Mouse (Mus musculus) liver, adult 2 months (tissue): ENCODE results near the gene Zcchc9. TPM values are rescaled to one million over a fixed set of nuclear protein-coding genes. Genes with fewer than 3 reads are reported as not detected.

Experiments
- DNase-seq: peaks from one replicate; pipeline ENCODE4 v3.0.0-alpha.2; 2011; ENCODE audit warnings: low read depth, low spot score; ENCODE audit errors: extremely low read depth
- H3K27ac ChIP-seq: fragments of 200-500 bp; replicated peaks from 2 replicates; pipeline ENCODE4 v1.5.1; 2012; ENCODE audit warnings: low read depth, mild to moderate bottlenecking, control low read depth, inconsistent platforms, low read length; ENCODE audit not compliant: insufficient read depth
- H3K27me3 ChIP-seq: fragments of 200-500 bp; 2 replicates; pipeline ENCODE4 v1.6.1; 2012; ENCODE audit warnings: mild to moderate bottlenecking, moderate library complexity, low read length, inconsistent platforms; ENCODE audit not compliant: control insufficient read depth, insufficient read depth
- H3K36me3 ChIP-seq: fragments of 200-500 bp; 2 replicates; pipeline ENCODE4 v1.6.1; 2012; ENCODE audit warnings: low read length, inconsistent platforms; ENCODE audit not compliant: control insufficient read depth, insufficient read depth
- H3K4me1 ChIP-seq: fragments of 200-500 bp; 2 replicates; pipeline ENCODE4 v1.6.1; 2011; ENCODE audit warnings: low read length; ENCODE audit not compliant: control insufficient read depth, insufficient read depth
- H3K4me3 ChIP-seq: fragments of 200-500 bp; 2 replicates; pipeline ENCODE4 v1.5.1; 2011; ENCODE audit warnings: low read depth, mild to moderate bottlenecking, control low read depth, low read length, moderate library complexity; ENCODE audit not compliant: insufficient read depth
- H3K79me2 ChIP-seq: fragments of 200-500 bp; 2 replicates; pipeline ENCODE4 v1.6.1; 2012; ENCODE audit warnings: inconsistent platforms, mild to moderate bottlenecking, low read length, moderate library complexity; ENCODE audit not compliant: control insufficient read depth, insufficient read depth
- H3K9ac ChIP-seq: fragments of 200-500 bp; 2 replicates; pipeline ENCODE4 v1.6.1; 2012; ENCODE audit warnings: low read depth, mild to moderate bottlenecking, control low read depth, inconsistent platforms, low read length
- CTCF ChIP-seq: fragments of 200-500 bp; IDR thresholded peaks from 2 replicates; pipeline ENCODE4 v1.5.1; 2011; ENCODE audit warnings: low read depth, low read length, control low read depth
- POLR2A ChIP-seq: fragments of 200-500 bp; IDR thresholded peaks from 2 replicates; pipeline ENCODE4 v1.6.1; 2011; ENCODE audit warnings: low read length, control low read depth; ENCODE audit not compliant: insufficient read depth; ENCODE audit errors: extremely low read depth
- WGBS: fragments of 180-500 bp; shearing (Covaris S2); methylation state at CpG from one replicate; pipeline ENCODE4 v1.1.7; 2018; 5-methylcytosine and 5-hydroxymethylcytosine counted together
- polyA plus RNA-seq: library from polyadenylated mRNA; depleted of rRNA; stranded (reverse); fragments of >200 nt; gene quantifications from 2 replicates; pipeline ENCODE4 v1.2.3, GENCODE M21; 2012
- total RNA-seq: library from RNA; depleted of rRNA; stranded (reverse); fragments of >200 nt; gene quantifications from 2 replicates; pipeline ENCODE4 v1.2.3, GENCODE M21; 2014

Zcchc9 gene
- total and polyA plus RNA-seq, 2 experiments: 9.4 to 9.5 TPM

DNA sequence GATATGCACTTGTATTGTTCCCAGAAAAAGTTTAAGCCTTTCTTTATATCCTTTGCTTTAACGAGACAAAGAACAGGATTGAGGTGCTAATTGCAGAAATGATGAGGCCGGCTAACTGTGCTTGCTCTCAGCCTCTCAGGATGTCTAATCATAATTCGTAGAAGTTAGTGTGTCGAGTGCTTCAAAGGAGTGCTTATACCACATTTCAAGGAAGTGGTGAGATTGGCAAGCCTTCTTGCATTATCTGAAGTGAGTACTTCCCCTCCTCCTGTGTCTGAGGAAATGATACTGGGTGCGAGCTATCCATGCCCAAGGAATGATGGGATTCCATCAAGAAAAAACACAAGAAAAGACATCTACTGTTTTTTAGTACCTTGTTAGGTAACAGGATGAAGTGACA lies 7.2 kb upstream of the Zcchc9 start:
- no peak for DNase-seq
- Histone ChIP-seq H3K27ac (no peak overlapping the region), H3K27me3 (no peaks in the 10 kb centered on the region), H3K4me1 (no peaks in the 10 kb centered on the region), H3K9ac (no peak overlapping the region), H3K79me2 (no peaks in the 10 kb centered on the region), H3K36me3 (no peaks in the 10 kb centered on the region), H3K4me3 (no peak overlapping the region)
- no peak for TF ChIP-seq POLR2A
- WGBS: 92% methylated on average over 5 of the region's 5 CpGs

DNA sequence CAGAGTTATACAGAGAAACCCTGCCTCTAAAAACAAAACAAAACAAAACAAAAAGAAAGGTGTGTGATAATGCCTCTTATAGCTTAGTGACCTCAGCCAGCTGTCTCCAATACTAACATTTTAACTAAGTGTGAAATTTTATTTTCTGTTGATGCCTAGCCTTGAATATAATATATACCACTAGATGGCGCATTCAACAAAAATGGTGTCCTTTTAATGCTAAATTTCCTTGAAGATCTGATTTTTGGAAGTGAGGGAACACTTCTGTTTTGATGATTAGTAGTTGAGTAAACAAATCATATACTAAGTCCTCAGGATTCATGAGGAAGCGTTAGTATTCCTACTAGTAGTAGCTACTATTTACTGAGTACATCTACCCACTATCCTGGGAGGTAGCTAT lies 2.0 kb upstream of the Zcchc9 start:
- H3K27me3 ChIP-seq: no peaks in the 10 kb centered on the region
- H3K36me3 ChIP-seq: peaks cover 11% of the 10 kb centered on the region
- no peak overlapping the region for H3K27ac ChIP-seq
- H3K79me2 ChIP-seq: peaks cover 7% of the 10 kb centered on the region
- H3K4me3 ChIP-seq: no peak overlapping the region
- no peak overlapping the region for H3K9ac ChIP-seq
- H3K4me1 ChIP-seq: peaks cover 5% of the 10 kb centered on the region; the same call in 1 of the 2 replicates
- DNase-seq: peak; percentile 30
- 39% methylated on average over 2 of the region's 2 CpGs for WGBS
- TF ChIP-seq CTCF (peak; percentile 21), POLR2A (no peak)

DNA sequence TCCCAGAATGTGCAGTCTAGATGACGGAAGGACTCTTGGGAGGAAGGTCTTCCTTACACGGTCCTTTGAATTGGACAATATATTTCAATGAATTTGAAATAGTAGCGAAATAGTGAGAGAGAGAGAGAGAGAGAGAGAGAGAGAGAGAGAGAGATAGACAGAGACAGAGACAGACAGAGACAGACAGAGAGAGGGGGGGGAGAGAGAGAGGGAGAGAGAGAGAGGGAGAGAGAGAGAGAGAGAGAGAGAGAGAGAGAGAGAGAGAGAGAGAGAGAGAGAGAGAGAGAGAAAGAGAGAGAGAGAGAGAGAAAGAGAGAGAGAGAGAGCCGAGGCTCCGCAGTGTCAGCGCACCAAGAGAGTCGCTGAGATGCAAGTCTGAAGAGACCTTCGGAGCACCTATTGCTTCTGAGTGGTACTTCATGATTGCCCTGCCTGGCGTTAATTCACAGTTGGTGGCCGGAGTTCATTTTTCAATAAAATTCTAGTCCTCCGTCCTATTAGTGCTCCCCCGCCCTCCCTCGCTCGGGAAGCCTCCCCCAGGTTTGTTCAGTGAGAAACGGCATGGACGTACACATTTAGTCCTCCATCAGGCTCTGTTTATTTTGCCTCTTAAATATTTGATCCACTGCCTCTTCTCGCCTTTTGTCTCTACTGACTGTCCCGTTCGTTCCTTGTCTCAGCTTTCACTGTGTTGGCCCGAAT lies 520 bp upstream of the Zcchc9 start:
- peak; percentile 31 for DNase-seq
- no peak for TF ChIP-seq POLR2A
- no peak for TF ChIP-seq CTCF
- H3K9ac ChIP-seq: peak overlapping the region; percentile 100
- peaks cover 5% of the 10 kb centered on the region; the same call in 1 of the 2 replicates for H3K4me1 ChIP-seq
- peaks cover 7% of the 10 kb centered on the region for H3K79me2 ChIP-seq
- peak overlapping the region; percentile 100 for H3K4me3 ChIP-seq
- H3K36me3 ChIP-seq: peaks cover 13% of the 10 kb centered on the region
- WGBS: 10% methylated on average over 20 of the region's 20 CpGs
- H3K27ac ChIP-seq: peak overlapping the region; percentile 92
- no peaks in the 10 kb centered on the region for H3K27me3 ChIP-seq

GRCm38 (mm10) chr13:91801726-91802125 lies 5.8 kb downstream of the Zcchc9 start:
- no peaks in the 10 kb centered on the region for H3K4me1 ChIP-seq

GRCm38 (mm10) chr13:91797442-91797841 lies 10.1 kb downstream of the Zcchc9 start:
- TF ChIP-seq POLR2A (no peak), CTCF (no peak)
- Histone ChIP-seq H3K27me3 (no peaks in the 10 kb centered on the region), H3K79me2 (no peaks in the 10 kb centered on the region), H3K27ac (no peak overlapping the region), H3K4me3 (no peak overlapping the region), H3K9ac (no peak overlapping the region), H3K4me1 (no peaks in the 10 kb centered on the region), H3K36me3 (peaks cover 36% of the 10 kb centered on the region)
- WGBS: 98% methylated on average over 10 of the region's 10 CpGs
- DNase-seq: no peak

More at GRCm38 (mm10) chr13:91801726-91802125, 5.8 kb downstream of the Zcchc9 start:
- peaks cover 3% of the 10 kb centered on the region for H3K79me2 ChIP-seq
- no peak overlapping the region for H3K9ac ChIP-seq
- TF ChIP-seq POLR2A (no peak), CTCF (no peak)
- no peak overlapping the region for H3K4me3 ChIP-seq
- H3K27ac ChIP-seq: no peak overlapping the region
- H3K36me3 ChIP-seq: peaks cover 48% of the 10 kb centered on the region
- no peaks in the 10 kb centered on the region for H3K27me3 ChIP-seq
- DNase-seq: no peak
- WGBS: 79% methylated on average over 5 of the region's 5 CpGs

DNA sequence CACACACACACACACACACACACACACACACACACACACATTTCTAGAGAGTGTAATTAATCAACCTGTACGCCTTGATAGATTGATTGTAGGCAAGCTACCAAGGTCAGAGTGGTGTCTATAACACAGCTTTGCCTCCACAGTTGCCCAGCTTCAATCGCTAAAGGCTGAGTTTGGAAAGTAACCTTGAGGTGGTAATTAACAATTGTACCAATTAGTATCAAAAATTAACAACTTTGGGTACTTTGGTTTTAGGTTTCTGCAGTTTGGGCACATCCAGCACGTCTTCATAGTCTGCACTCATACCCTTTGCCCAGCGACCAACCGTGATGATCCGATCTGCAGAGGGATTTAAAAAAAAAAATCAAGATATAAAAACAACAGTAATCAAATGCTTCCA lies 10.6 kb downstream of the Zcchc9 start:
- no peak overlapping the region for H3K27ac ChIP-seq
- H3K79me2 ChIP-seq: no peaks in the 10 kb centered on the region
- H3K9ac ChIP-seq: no peak overlapping the region
- peaks cover 36% of the 10 kb centered on the region for H3K36me3 ChIP-seq
- H3K4me1 ChIP-seq: no peaks in the 10 kb centered on the region
- DNase-seq: no peak
- no peaks in the 10 kb centered on the region for H3K27me3 ChIP-seq
- no peak overlapping the region for H3K4me3 ChIP-seq
- 92% methylated on average over 6 of the region's 6 CpGs for WGBS
- TF ChIP-seq CTCF: no peak
- no peak for TF ChIP-seq POLR2A
